Mouse (Mus musculus) heart, postnatal 36 days (tissue): ENCODE results near the gene Podxl2. TPM values are rescaled to one million over a fixed set of nuclear protein-coding genes. Genes with fewer than 3 reads are reported as not detected.
A peak's percentile ranks its signal among the peaks of the same experiment; 100 is the strongest.

Experiments
- DNase-seq, 2 experiments: peaks; one replicate each; pipeline ENCODE4 v3.0.0; 2021 to 2022
- intact Hi-C: fragments of 180-260 bp; cut with DNase I; formaldehyde crosslinking; loops from one replicate; pipeline ENCODE4 v1.15.1; 2025
- total RNA-seq, 2 experiments: library from RNA; stranded (reverse); gene quantifications; 2 replicates each; pipeline ENCODE4 v1.2.3; 2021

The Podxl2 gene
- total RNA-seq, 2 experiments from 2014 or later = 13.7 to 21.2 TPM

DNA sequence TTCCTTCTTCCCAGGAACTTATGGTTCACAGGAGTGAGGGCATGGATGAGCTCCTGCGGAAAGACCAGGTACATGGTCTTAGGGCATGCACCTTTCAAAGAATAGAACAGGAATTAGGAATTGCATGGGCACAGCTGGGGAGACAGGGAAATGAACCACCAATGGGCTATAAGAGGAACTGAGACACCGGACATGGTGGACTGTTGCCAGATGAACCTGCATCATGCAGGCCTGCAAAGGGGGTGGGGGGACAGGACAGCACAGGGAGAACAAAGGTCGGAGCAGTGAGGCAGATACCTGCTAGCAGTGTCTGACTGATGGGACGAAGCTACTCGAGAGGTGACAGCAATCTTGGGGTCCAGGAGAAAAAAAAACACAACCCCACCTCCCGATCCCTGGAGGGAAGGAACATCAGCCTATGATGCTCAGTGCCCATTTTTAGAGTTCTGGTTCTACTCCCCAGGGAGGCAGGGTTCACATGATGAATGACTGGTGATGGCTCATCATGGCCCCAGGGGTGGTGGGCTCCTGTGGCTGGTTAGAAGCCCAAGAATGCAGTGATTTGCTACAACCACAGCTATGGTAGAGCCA lies 44.6 kb downstream of the Podxl2 start:
- intact Hi-C loops = loop anchor here (2.0 to 5.0 kb wide), 2 partner anchors 241 to 268 kb away; no protein-coding TSS in a partner anchor
- no peak for DNase-seq

GRCm38 (mm10) chr6:88829579-88829978 lies 45.3 kb downstream of the Podxl2 start:
- intact Hi-C loops = no loop called here
- DNase-seq = no peak

- intact Hi-C loops = no loop called here
- no peak for DNase-seq
Measured at GRCm38 (mm10) chr6:88828206-88829009, 46.4 kb downstream of the Podxl2 start.

DNA sequence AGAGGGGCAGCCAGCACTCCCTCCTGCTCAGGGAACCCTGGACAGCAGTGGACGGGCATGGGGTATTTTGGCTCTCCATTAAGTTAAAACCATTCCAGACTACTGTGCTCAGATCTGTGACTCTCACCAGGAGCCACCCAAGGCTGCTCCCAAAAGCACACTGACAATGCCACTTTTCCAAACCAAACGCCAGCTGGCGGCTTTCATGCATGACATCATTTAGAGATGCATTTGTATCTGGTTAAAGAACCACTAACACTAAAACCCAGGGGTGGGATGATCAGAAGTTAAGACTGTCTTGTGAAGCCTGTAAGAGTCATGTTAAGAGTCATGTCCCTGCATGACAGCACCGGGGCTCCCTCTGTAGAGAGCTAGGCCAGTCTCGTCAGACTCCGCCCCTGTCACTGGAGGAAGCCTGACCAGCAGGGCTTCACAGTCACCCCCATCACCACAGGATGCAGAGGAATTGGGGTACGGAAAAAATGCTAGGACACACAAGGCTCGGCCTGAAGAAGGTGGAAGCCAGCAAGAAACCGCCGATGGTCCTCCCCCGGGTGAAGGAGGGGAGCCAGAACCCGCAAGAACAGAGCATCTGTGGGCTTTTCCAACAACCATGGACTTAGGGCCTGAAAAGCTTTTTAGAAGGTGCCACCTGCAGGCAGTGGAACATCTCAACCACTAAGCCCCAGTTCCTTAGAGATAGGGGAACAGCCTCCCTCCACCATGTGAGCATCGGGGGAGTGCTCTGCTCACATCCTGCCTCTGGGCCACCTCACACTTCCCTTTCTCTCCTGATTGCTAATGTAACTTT lies 47.2 kb downstream of the Podxl2 start:
- intact Hi-C loops = loop anchor here (1.0 to 2.0 kb wide), 3 partner anchors 41 to 236 kb away; no protein-coding TSS in a partner anchor
- DNase-seq = no peak

- intact Hi-C loops = loop anchor here (1.0 to 2.0 kb wide), 3 partner anchors 40 to 236 kb away; no protein-coding TSS in a partner anchor
- no peak for DNase-seq
Measured at GRCm38 (mm10) chr6:88826965-88827364, 47.9 kb downstream of the Podxl2 start.

- DNase-seq = peak; percentile 64 to 68
- intact Hi-C loops = loop anchor here (2.0 kb wide), 2 partner anchors 40 to 186 kb away; no protein-coding TSS in a partner anchor
Measured at GRCm38 (mm10) chr6:88826545-88826944, 48.3 kb downstream of the Podxl2 start.

- intact Hi-C loops = loop anchor here (2.0 kb wide), 2 partner anchors 39 to 185 kb away; no protein-coding TSS in a partner anchor
- DNase-seq = no peak
Measured at GRCm38 (mm10) chr6:88826088-88826487, 48.8 kb downstream of the Podxl2 start.

DNA sequence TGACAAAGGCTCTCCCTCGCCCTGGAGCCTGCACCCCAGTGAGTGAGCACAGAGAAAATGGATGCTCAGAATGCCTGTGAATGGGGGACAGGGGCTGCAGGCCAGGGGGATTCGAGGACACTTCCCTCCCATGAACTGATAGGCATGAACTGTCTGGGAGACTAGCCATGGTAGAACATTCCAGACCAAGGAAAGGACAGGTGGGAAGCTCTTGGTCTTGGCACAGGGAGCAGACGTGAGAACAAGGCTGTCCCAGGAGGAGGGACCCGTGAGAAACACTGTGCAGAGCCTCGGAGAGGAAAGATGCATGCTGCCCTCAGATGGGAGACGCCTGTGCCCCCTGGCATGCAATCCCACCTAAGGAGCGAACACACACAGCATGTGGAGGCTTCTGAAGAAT lies 50.7 kb downstream of the Podxl2 start:
- intact Hi-C loops = loop anchor here (5.0 kb wide), 1 partner anchor 92 kb away; no protein-coding TSS in a partner anchor
- DNase-seq = no peak

GRCm38 (mm10) chr6:88821901-88822300 lies 52.9 kb downstream of the Podxl2 start:
- peak; percentile 63 to 70 for DNase-seq
- intact Hi-C loops = loop anchor here (5.0 kb wide), 1 partner anchor 90 kb away; no protein-coding TSS in a partner anchor

GRCm38 (mm10) chr6:88821294-88821693 lies 53.5 kb downstream of the Podxl2 start:
- DNase-seq = no peak
- intact Hi-C loops = loop anchor here (5.0 kb wide), 1 partner anchor 89 kb away; no protein-coding TSS in a partner anchor

DNA sequence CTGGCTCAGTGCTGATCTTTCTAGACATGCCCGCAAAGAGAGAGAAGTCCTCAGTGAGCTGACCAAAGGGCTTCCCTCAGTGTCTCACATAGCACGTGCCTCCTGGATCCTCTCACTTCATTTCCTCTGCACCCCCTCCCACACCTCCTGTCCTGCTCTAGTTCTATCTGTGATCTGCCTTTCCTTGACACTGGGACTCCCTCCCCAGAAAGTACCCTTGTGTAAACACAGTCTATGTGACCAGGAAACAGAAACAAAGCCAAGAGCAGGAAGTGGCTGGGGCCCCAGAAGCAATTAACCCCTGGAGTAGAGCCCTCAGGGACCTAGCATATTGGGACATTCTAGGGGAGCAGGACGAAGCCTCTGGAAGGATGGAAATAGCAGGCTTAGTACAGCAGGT lies 54.0 kb downstream of the Podxl2 start:
- intact Hi-C loops = loop anchor here (5.0 kb wide), 1 partner anchor 89 kb away; no protein-coding TSS in a partner anchor
- no peak for DNase-seq

GRCm38 (mm10) chr6:88816913-88817312 lies 57.9 kb downstream of the Podxl2 start:
- no peak for DNase-seq
- intact Hi-C loops = no loop called here

DNA sequence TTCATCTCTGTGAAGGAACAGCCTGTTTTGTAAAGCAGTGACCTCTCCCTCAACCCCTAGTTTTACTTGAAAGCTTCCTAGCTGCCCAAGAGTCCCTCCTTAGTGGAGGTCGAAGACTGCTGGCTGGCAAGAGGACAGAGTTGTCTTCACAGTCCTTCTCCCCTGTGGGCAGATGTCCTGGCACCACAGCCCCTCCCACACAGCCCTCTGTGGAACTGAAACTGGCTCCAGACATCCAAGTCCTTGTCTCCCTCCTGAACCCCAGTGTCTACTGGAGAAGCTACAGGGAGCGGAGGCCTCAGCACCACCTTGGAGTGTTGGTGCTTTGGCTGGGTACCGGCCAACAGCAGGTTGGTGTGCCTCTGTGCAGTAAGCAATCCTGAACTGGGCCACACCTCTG lies 59.4 kb downstream of the Podxl2 start:
- intact Hi-C loops = no loop called here
- DNase-seq = no peak

GRCm38 (mm10) chr6:88815036-88815435 lies 59.8 kb downstream of the Podxl2 start:
- DNase-seq = no peak
- intact Hi-C loops = no loop called here

DNA sequence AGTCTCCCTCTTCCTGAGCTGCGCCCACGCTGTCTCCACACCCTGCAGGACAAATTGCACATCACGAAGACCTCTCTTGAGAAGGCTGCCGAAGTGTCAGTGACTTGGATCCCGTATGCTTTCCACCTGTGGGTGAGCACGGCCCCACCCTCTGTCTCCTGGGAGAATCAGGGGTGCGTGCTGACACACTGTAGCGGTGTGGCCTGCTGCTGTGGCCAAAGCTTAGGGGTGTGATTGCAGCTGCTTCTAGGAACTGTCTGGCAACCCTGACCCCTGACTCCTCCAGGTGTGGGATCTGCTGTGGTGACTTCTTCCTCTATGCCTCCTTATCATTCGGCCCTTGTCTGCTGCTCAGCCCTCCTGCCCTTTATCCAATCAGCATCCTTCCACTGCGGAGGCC lies 61.0 kb downstream of the Podxl2 start:
- DNase-seq = no peak
- intact Hi-C loops = loop anchor here (2.0 kb wide), 1 partner anchor 55 kb away; no protein-coding TSS in a partner anchor

DNA sequence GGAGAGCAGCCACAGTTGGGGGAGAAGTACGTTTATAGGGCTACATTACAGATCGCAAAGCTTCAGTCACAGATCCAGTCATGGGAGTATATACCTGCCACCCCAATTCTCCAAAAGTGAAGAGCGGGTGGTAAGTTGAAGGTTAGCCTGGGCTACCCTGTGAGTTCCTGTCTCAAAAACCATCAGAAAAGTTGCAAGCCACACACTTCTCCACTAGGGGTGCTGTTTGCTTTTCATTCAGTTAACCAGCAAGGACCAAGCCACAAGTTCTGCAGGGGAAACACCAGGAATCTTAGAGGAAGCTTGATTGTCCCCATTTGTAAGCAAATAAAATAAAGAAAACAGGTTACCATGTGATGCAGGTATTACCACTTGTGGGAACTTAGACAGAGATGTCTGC lies 62.0 kb downstream of the Podxl2 start:
- intact Hi-C loops = loop anchor here (2.0 kb wide), 1 partner anchor 54 kb away; no protein-coding TSS in a partner anchor
- DNase-seq = peak in 1 of 2 experiments; percentile 47

DNA sequence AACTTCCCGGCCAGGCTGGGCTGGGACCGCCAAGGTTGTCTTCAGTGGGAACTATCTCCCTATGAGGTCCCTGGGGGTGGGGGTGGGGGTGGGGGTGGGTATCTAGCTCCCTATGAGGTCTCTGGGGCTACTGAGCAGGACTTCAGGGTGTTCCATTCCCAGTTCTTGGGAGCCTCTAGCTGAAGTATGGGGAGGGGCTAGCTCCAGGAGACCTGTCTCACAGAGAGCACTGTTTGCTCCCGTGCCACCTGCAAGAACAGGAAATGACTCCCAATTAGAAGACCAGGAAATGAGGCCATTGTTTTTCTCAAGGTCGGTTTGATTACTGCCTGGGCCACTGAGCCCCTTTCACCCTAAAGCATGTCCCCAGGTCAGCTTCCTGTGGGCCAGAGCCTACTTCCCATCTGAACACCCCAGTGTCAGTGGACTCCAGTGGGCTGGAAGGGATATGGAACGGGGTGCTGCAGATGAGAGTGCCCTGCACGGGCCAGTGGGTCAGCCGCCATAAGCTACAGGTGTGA lies 62.9 kb downstream of the Podxl2 start:
- DNase-seq = no peak
- intact Hi-C loops = loop anchor here (2.0 kb wide), 1 partner anchor 53 kb away; no protein-coding TSS in a partner anchor

DNA sequence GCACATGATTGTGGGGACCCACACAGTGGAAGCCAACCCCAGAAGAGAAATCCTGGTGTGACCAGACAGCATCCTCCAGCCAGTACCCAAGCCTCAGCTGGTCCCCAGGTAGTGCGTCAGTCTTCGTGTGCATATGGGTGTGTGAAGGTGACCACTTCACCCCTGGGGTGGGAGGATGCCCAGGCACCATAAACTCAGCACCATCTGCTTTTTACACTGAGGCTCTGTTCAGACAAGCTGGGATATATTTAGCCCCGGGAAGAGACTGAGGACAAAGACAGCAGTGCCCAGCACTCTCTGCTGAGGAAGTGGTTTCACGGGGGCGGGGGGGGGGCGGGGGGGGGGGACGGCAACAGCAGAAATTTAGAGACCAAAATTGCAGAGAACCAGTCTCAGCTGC lies 63.4 kb downstream of the Podxl2 start:
- intact Hi-C loops = no loop called here
- DNase-seq = no peak

- DNase-seq = no peak
- intact Hi-C loops = no loop called here
Measured at GRCm38 (mm10) chr6:88810291-88810690, 64.6 kb downstream of the Podxl2 start.
